Mouse (Mus musculus) ES-E14 (cell line): Measurements from ENCODE around the gene Bricd5. TPM values are rescaled to one million over a fixed set of nuclear protein-coding genes. Genes with fewer than 3 reads are reported as not detected.

Experiments used
- DNase-seq: peaks from one replicate; pipeline ENCODE4 v3.0.0-alpha.2; 2013; ENCODE audit warnings: low read depth, low spot score
- H3K27ac ChIP-seq: 2 replicates; pipeline ENCODE4 v1.5.1; 2012; ENCODE audit warnings: low read depth, mild to moderate bottlenecking, low read length, moderate library complexity, mixed read lengths; ENCODE audit not compliant: poor library complexity, insufficient read depth, severe bottlenecking
- H3K36me3 ChIP-seq: 2 replicates; pipeline ENCODE4 v1.6.1; 2012; ENCODE audit warnings: mild to moderate bottlenecking, low read length, moderate library complexity, mixed read lengths; ENCODE audit not compliant: control insufficient read depth, poor library complexity, insufficient read depth, severe bottlenecking
- H3K4me1 ChIP-seq, 2 experiments: fragments of 150-350 bp in 1 of 2; sonication (generic) in 1 of 2; 2 replicates each; pipeline ENCODE4 v1.6.1; 2012; ENCODE audit warnings: low read length in 2 of 2, mild to moderate bottlenecking in 1 of 2, mixed read lengths in 1 of 2; ENCODE audit not compliant: control insufficient read depth in 2 of 2, insufficient read depth in 2 of 2, poor library complexity in 1 of 2
- H3K4me3 ChIP-seq, 2 experiments: fragments of 150-350 bp in 1 of 2; sonication (generic) in 1 of 2; 2 replicates each; pipeline ENCODE4 v1.5.1; 2012; ENCODE audit warnings: low read length in 2 of 2, low read depth in 1 of 2, mild to moderate bottlenecking in 1 of 2, mixed read lengths in 1 of 2; ENCODE audit not compliant: insufficient read depth in 1 of 2, poor library complexity in 1 of 2, severe bottlenecking in 1 of 2
- H3K9ac ChIP-seq: 2 replicates; pipeline ENCODE4 v1.6.1; 2012; ENCODE audit warnings: low read depth, mild to moderate bottlenecking, low read length, mixed read lengths; ENCODE audit not compliant: poor library complexity, insufficient read depth, severe bottlenecking
- H3K9me3 ChIP-seq: fragments of 150-350 bp; sonication (generic); 2 replicates; pipeline ENCODE4 v1.6.1; 2012; ENCODE audit warnings: low read depth, mild to moderate bottlenecking, low read length; ENCODE audit not compliant: control insufficient read depth, insufficient read depth
- CHD2 ChIP-seq: IDR thresholded peaks from 2 replicates; pipeline ENCODE4 v1.6.1; 2014; ENCODE audit warnings: mild to moderate bottlenecking, low read depth, low read length, inconsistent platforms
- HCFC1 ChIP-seq: IDR thresholded peaks from 2 replicates; pipeline ENCODE4 v1.6.1; 2012; ENCODE audit warnings: low read length, inconsistent platforms, borderline replicate concordance; ENCODE audit not compliant: insufficient read depth
- MAFK ChIP-seq: IDR thresholded peaks from 2 replicates; pipeline ENCODE4 v1.6.1; 2014; ENCODE audit warnings: mild to moderate bottlenecking, low read depth, low read length, inconsistent platforms; ENCODE audit not compliant: insufficient read depth
- ZC3H11A ChIP-seq: IDR thresholded peaks from 2 replicates; pipeline ENCODE4 v1.6.1; 2012; ENCODE audit warnings: low read depth, mild to moderate bottlenecking, inconsistent platforms, low read length, borderline replicate concordance
- ZNF384 ChIP-seq: IDR thresholded peaks from 2 replicates; pipeline ENCODE4 v1.6.1; 2012; ENCODE audit warnings: low read depth, low read length, inconsistent platforms
- in situ Hi-C, 2 experiments: fragments of 600-800 bp; cut with MboI; formaldehyde crosslinking; loops; one replicate each; pipeline ENCODE4 v1.15.1; 2025; ENCODE audit warnings: low sequenced_read_pairs in 2 of 2, inconsistent platforms in 1 of 2; ENCODE audit not compliant: unreplicated experiment in 2 of 2
- total RNA-seq: library from RNA; depleted of rRNA; stranded (reverse); fragments of 300-350 nt; gene quantifications from 2 replicates; pipeline ENCODE4 v1.2.3, GENCODE M21; 2012

The Bricd5 gene
- total RNA-seq, 1 experiment, result 1.4 TPM

DNA sequence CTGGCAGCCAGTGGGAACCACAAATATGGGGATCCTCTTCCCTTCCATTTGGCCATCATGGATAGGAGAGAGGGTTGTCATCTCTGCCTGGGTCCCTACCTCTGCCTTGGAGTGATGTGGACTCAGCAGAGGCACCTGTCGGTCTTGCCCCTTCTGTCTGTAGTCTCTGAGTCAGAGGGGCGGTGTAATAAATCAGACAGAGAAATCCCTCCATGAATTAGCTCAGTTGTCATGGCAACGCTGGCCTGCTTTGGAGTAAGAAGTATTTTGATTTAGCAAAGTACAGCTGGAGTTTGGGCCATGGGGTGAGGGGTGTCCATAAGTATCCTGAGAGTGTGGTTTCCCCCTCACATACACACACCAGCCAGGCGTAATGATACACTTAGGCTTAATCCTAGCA, 16.7 kb downstream of the Bricd5 start:
- no peaks in the 10 kb centered on the region for H3K9me3 ChIP-seq
- H3K9ac ChIP-seq, result no peak overlapping the region
- no peak for TF ChIP-seq HCFC1
- TF ChIP-seq MAFK, result no peak
- no peak for TF ChIP-seq ZC3H11A
- no peak for TF ChIP-seq CHD2
- TF ChIP-seq ZNF384, result no peak
- in situ Hi-C loops, result no loop called here
- no peak overlapping the region for H3K27ac ChIP-seq
- no peaks in the 10 kb centered on the region for H3K36me3 ChIP-seq
- DNase-seq, result no peak
- no peak overlapping the region for H3K4me3 ChIP-seq
- H3K4me1 ChIP-seq, result peaks cover 3 to 6% of the 10 kb centered on the region in 2 experiments; a peak in 3 of 4 replicates

DNA sequence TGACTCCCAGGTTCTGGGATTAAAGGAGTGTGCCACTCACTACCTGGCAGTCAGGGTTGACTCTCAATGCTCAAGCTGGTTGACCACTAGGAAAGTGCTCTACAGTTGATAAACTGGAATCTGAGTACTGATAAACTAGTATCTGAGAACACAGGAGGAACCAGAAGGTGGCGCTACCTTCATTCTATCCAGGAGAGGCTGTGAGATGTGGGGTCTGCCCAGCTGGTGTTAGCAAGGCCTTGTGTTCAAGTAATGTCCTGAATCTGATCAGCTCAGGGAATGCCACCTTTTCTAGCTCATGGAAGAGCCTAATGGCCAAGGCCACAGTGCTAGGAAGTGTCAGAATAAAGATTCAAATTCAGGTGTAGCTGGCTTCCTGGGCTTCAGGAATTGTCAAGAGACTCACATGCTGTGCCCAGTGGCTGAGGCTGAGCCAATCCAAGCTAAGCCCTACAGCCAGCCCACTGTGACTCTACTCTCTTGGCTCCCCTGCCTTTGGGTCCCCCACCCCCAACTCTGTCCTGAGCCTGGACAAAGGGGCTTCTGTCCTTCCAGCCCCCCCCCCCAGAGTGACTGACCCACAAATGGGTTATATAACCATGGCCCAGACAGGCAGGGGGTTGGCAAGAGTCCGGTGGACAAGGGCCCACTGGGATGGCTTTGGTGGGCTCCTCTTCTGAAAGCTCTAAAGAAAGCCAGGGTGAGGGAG, 21.1 kb downstream of the Bricd5 start:
- DNase-seq, result peak; percentile 69
- no peak overlapping the region for H3K9ac ChIP-seq

DNA sequence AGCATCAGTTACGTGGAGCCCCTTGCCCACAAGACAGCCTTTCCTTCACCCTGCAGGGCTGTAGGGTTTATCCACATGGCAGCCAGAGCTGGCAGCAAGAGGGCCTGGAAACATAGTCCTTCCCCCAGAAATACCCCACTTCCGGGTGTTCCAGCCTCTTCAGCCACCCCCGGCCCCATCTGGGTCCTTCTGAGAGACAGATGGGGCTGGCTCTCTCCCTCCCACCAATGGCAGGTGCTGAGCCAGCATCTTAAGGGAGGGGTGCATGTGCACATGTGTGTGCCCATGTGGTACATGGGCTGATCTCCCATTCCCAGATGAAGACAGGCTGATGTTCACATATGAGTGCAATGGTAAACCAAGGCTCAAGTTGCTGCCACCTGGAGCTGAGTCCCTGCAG, 21.8 kb downstream of the Bricd5 start:
- in situ Hi-C loops, result no loop called here
- H3K4me3 ChIP-seq, result no peak overlapping the region
- no peak for DNase-seq
- no peaks in the 10 kb centered on the region for H3K9me3 ChIP-seq
- no peak for TF ChIP-seq MAFK
- no peak for TF ChIP-seq ZC3H11A
- no peak for TF ChIP-seq HCFC1
- no peak for TF ChIP-seq CHD2
- no peak for TF ChIP-seq ZNF384
- 0 out of 4 replicates have a peak, but pooled peaks cover 0 to 2% of the 10 kb centered on the region in 2 experiments for H3K4me1 ChIP-seq
- H3K27ac ChIP-seq, result no peak overlapping the region
- no peak overlapping the region for H3K9ac ChIP-seq
- no peaks in the 10 kb centered on the region for H3K36me3 ChIP-seq

More for the DNA sequence above, 21.1 kb downstream of the Bricd5 start:
- Histone ChIP-seq H3K4me3 (no peak overlapping the region), H3K4me1 (0 out of 4 replicates have a peak, but pooled peaks cover 0 to 2% of the 10 kb centered on the region in 2 experiments), H3K9me3 (no peaks in the 10 kb centered on the region), H3K27ac (no peak overlapping the region), H3K36me3 (no peaks in the 10 kb centered on the region)
- TF ChIP-seq ZNF384 (no peak), ZC3H11A (peak; percentile 42; the same call in 1 of the 2 replicates)
- in situ Hi-C loops, result no loop called here

DNA sequence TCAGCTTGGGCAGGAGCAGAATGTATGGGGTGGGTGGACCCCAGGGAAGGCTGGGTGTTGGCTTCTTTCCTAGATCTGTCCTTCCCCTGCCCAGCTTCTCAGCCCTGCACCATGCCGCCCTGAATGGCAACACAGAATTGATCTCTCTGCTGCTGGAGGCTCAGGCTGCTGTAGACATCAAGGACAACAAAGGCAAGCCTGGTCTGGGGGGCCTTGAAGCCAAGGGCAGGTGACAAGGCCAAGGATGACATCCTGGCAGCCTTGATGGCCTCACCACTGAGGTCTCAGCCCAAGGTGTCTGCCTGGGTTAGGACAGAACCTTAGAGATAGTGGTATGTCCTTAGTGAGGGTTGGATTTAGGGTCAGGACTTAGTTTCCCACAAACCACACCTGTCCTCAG, 22.3 kb downstream of the Bricd5 start:
- no peak overlapping the region for H3K27ac ChIP-seq
- no peaks in the 10 kb centered on the region for H3K36me3 ChIP-seq
- TF ChIP-seq HCFC1, result no peak
- no peak for TF ChIP-seq CHD2
- TF ChIP-seq ZC3H11A, result no peak
- no peak for TF ChIP-seq ZNF384
- no peak for TF ChIP-seq MAFK
- in situ Hi-C loops, result no loop called here
- no peak overlapping the region for H3K4me3 ChIP-seq
- DNase-seq, result no peak
- no peaks in the 10 kb centered on the region for H3K9me3 ChIP-seq
- no peak overlapping the region for H3K9ac ChIP-seq
- 0 out of 4 replicates have a peak, but pooled peaks cover 0 to 2% of the 10 kb centered on the region in 2 experiments for H3K4me1 ChIP-seq

DNA sequence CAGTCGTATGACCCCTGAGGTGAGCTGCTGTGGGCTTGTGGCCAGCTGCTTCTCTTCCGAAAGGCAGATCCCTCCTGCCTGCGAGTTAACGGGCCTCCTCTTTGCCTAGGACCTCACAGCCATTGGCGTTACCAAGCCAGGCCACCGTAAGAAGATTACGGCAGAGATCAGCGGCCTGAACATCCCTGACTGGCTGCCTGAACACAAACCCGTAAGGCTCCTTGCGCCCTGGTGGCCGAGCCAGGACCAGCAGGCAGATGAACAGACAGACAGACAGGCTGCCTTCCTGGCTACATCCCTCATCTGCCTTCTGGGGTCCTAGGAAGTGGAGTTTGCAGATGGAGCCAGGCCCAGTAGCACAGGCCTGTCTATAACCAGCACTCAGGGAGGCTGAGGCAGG, 28.5 kb downstream of the Bricd5 start:
- H3K4me3 ChIP-seq, result no peak overlapping the region
- no peak for TF ChIP-seq CHD2
- TF ChIP-seq ZC3H11A, result no peak
- TF ChIP-seq HCFC1, result no peak
- TF ChIP-seq ZNF384, result no peak
- TF ChIP-seq MAFK, result no peak
- DNase-seq, result no peak
- no peak overlapping the region for H3K9ac ChIP-seq
- in situ Hi-C loops, result no loop called here
- no peak overlapping the region for H3K27ac ChIP-seq
- H3K4me1 ChIP-seq, result peaks cover 0 to 6% of the 10 kb centered on the region in 2 experiments; a peak in 2 of 4 replicates
- H3K9me3 ChIP-seq, result no peaks in the 10 kb centered on the region
- no peaks in the 10 kb centered on the region for H3K36me3 ChIP-seq
